In genomic region chr12:86462742-86463470, GRCm38 (mm10) we compare ENCODE assay signal across 28 mouse cellular contexts.
DNase-seq lines count a peak whose midpoint lies in the region; ATAC-seq and TF ChIP-seq lines count a peak whose summit lies in the region.
"Had no signal": no experiment of that assay in that cellular context is flagged by ENCODE, and none has a peak within 500 bp of the region (broad histone marks: within the 10 kb centered on the region; RNA-seq: fewer than 3 reads in every experiment).

No protein-coding gene starts in this region.

- DNase-seq in midbrain, embryonic 14.5 days = peak; percentile 10
- no peak for DNase-seq in midbrain, postnatal 0 days (ENCODE audit: low spot score)
- DNase-seq in ES-CJ7 (ENCODE audit: low read depth, low spot score) = peak; percentile 83
- peak; percentile 47 for DNase-seq in brain, adult 2 months (ENCODE audit: low read depth, low spot score)
- DNase-seq in kidney, adult 9 months = no peak
- DNase-seq: cerebellum, adult 11-12 months; cerebellum, adult 9-11 months; gastrocnemius, postnatal 25 days; heart, adult 11 months; kidney, adult 18-20 months; kidney, postnatal 10 days; layer of hippocampus, adult 9-11 months had no signal

- H3K4me2 ChIP-seq in midbrain, embryonic 14.5 days (ENCODE audit: low read length) = no peak overlapping the region
- no peak overlapping the region for H3K4me2 ChIP-seq in midbrain, postnatal 0 days (ENCODE audit: low read depth, low read length, poor library complexity, severe bottlenecking)
- H3K4me2 ChIP-seq in forebrain, embryonic 16.5 days (ENCODE audit: low read length) = no peak overlapping the region
- no peak overlapping the region for H3K4me2 ChIP-seq in kidney, embryonic 14.5 days (replicated peaks; ENCODE audit: low read depth, low read length)
- H3K4me2 ChIP-seq: embryonic facial prominence, embryonic 15.5 days; heart, embryonic 15.5 days; limb, embryonic 12.5 days; lung, embryonic 15.5 days; neural tube, embryonic 13.5 days had no signal

- no peaks in the 10 kb centered on the region for H3K4me1 ChIP-seq in midbrain, embryonic 14.5 days (ENCODE audit: control insufficient read depth, insufficient read depth, low read length)
- no peaks in the 10 kb centered on the region for H3K4me1 ChIP-seq in midbrain, postnatal 0 days (ENCODE audit: insufficient read depth, low read length)
- H3K4me1 ChIP-seq in forebrain, embryonic 16.5 days (replicated peaks; ENCODE audit: control insufficient read depth, insufficient read depth, low read length) = peaks cover 13% of the 10 kb centered on the region
- no peaks in the 10 kb centered on the region for H3K4me1 ChIP-seq in kidney, embryonic 14.5 days (ENCODE audit: control insufficient read depth, insufficient read depth, low read length)
- H3K4me1 ChIP-seq: embryonic facial prominence, embryonic 15.5 days; heart, embryonic 15.5 days; limb, embryonic 12.5 days; lung, embryonic 15.5 days; midbrain, embryonic 10.5 days; neural tube, embryonic 13.5 days had no signal

- H3K36me3 ChIP-seq in midbrain, embryonic 14.5 days (ENCODE audit: control insufficient read depth, insufficient read depth, low read length) = no peaks in the 10 kb centered on the region
- no peaks in the 10 kb centered on the region for H3K36me3 ChIP-seq in midbrain, postnatal 0 days (ENCODE audit: insufficient read depth, low read length)
- no peaks in the 10 kb centered on the region for H3K36me3 ChIP-seq in forebrain, embryonic 16.5 days (ENCODE audit: control insufficient read depth, insufficient read depth)
- no peaks in the 10 kb centered on the region for H3K36me3 ChIP-seq in kidney, embryonic 14.5 days (ENCODE audit: control insufficient read depth, insufficient read depth, low read length)
- H3K36me3 ChIP-seq: embryonic facial prominence, embryonic 15.5 days; G1E; heart, embryonic 10.5 days; heart, embryonic 15.5 days; limb, embryonic 12.5 days; lung, embryonic 15.5 days; midbrain, embryonic 10.5 days; neural tube, embryonic 13.5 days had no signal

- no peak overlapping the region for H3K9ac ChIP-seq in midbrain, embryonic 14.5 days (replicated peaks; ENCODE audit: low read length)
- H3K9ac ChIP-seq in midbrain, postnatal 0 days (replicated peaks; ENCODE audit: low read length, poor library complexity, severe bottlenecking) = no peak overlapping the region
- 0 out of 2 replicates have a peak overlapping the region, but pooled peaks have one; percentile 4 for H3K9ac ChIP-seq in forebrain, embryonic 16.5 days (replicated peaks; ENCODE audit: low read depth, low read length)
- no peak overlapping the region for H3K9ac ChIP-seq in kidney, embryonic 14.5 days (ENCODE audit: low read depth, low read length)
- H3K9ac ChIP-seq: embryonic facial prominence, embryonic 15.5 days; heart, embryonic 15.5 days; limb, embryonic 12.5 days; lung, embryonic 15.5 days; neural tube, embryonic 13.5 days had no signal

- WGBS in midbrain, embryonic 14.5 days = 64% methylated on average over 9 of the region's 9 CpGs
- 62% methylated on average over 9 of the region's 9 CpGs for WGBS in midbrain, postnatal 0 days
- WGBS in forebrain, embryonic 16.5 days = 19% methylated on average over 9 of the region's 9 CpGs
- 57% methylated on average over 9 of the region's 9 CpGs for WGBS in kidney, embryonic 14.5 days

- no peak overlapping the region for H3K27ac ChIP-seq in midbrain, embryonic 14.5 days (replicated peaks; ENCODE audit: low read depth, low read length)
- no peak overlapping the region for H3K27ac ChIP-seq in midbrain, postnatal 0 days (ENCODE audit: low read depth, low read length)
- H3K27ac ChIP-seq in forebrain, embryonic 16.5 days (ENCODE audit: low read length) = peak overlapping the region; percentile 58
- no peak overlapping the region for H3K27ac ChIP-seq in kidney, embryonic 14.5 days (ENCODE audit: low read depth, low read length)
- H3K27ac ChIP-seq: embryonic facial prominence, embryonic 15.5 days; heart, embryonic 10.5 days; heart, embryonic 15.5 days; limb, embryonic 12.5 days; lung, embryonic 15.5 days; midbrain, embryonic 10.5 days; neural tube, embryonic 13.5 days; stomach, postnatal 0 days had no signal

- H3K4me3 ChIP-seq in midbrain, embryonic 14.5 days (replicated peaks; ENCODE audit: low read depth, low read length) = no peak overlapping the region
- no peak overlapping the region for H3K4me3 ChIP-seq in midbrain, postnatal 0 days (ENCODE audit: low read depth, low read length)
- no peak overlapping the region for H3K4me3 ChIP-seq in forebrain, embryonic 16.5 days (replicated peaks; ENCODE audit: low read length)
- H3K4me3 ChIP-seq in kidney, embryonic 14.5 days (ENCODE audit: low read length) = no peak overlapping the region
- H3K4me3 ChIP-seq: embryonic facial prominence, embryonic 15.5 days; heart, embryonic 10.5 days; heart, embryonic 15.5 days; limb, embryonic 12.5 days; lung, embryonic 15.5 days; midbrain, embryonic 10.5 days; neural tube, embryonic 13.5 days had no signal

- no peaks in the 10 kb centered on the region for H3K27me3 ChIP-seq in midbrain, embryonic 14.5 days (ENCODE audit: control insufficient read depth, insufficient read depth, low read length)
- H3K27me3 ChIP-seq in midbrain, postnatal 0 days (ENCODE audit: insufficient read depth, low read length) = no peaks in the 10 kb centered on the region
- H3K27me3 ChIP-seq in forebrain, embryonic 16.5 days (replicated peaks; ENCODE audit: control insufficient read depth, insufficient read depth, low read length) = no peaks in the 10 kb centered on the region
- H3K27me3 ChIP-seq in kidney, embryonic 14.5 days (ENCODE audit: control insufficient read depth, insufficient read depth, low read length) = no peaks in the 10 kb centered on the region
- H3K27me3 ChIP-seq: embryonic facial prominence, embryonic 15.5 days; heart, embryonic 15.5 days; lung, embryonic 15.5 days; neural tube, embryonic 13.5 days had no signal

- TF ChIP-seq CTCF in midbrain, postnatal 0 days (IDR thresholded peaks at IDR 0.05) = no peak

- ATAC-seq in midbrain, embryonic 14.5 days (ENCODE audit: low FRiP score, low TSS enrichment) = no peak
- ATAC-seq in midbrain, postnatal 0 days (ENCODE audit: low FRiP score) = no peak
- peak; percentile 96 for ATAC-seq in forebrain, embryonic 16.5 days
- no peak for ATAC-seq in kidney, embryonic 14.5 days (ENCODE audit: low FRiP score, low TSS enrichment)
- no peak for ATAC-seq in monocyte, adult 5-6 weeks (replicated peaks; ENCODE audit: insufficient number of reproducible peaks, low FRiP score, low TSS enrichment, poor library complexity, severe bottlenecking)
- ATAC-seq: CD4-positive, CD25-positive, alpha-beta regulatory T cell, adult 4 months; hindbrain, embryonic 16.5 days; midbrain, embryonic 16.5 days; Patski had no signal

- no peaks in the 10 kb centered on the region for H3K9me3 ChIP-seq in midbrain, embryonic 14.5 days (ENCODE audit: control insufficient read depth, low read length)
- no peaks in the 10 kb centered on the region for H3K9me3 ChIP-seq in midbrain, postnatal 0 days (ENCODE audit: low read length)
- no peaks in the 10 kb centered on the region for H3K9me3 ChIP-seq in forebrain, embryonic 16.5 days (ENCODE audit: control insufficient read depth, low read length)
- H3K9me3 ChIP-seq in kidney, embryonic 14.5 days (ENCODE audit: control insufficient read depth, low read length) = no peaks in the 10 kb centered on the region
- H3K9me3 ChIP-seq: embryonic facial prominence, embryonic 15.5 days; G1E; heart, embryonic 15.5 days; lung, embryonic 15.5 days; neural tube, embryonic 13.5 days had no signal

Comparison
In these comparisons a context has a peak if more than half of its experiments do, and no peak if none do; other contexts are left out.
1. DNase-seq: peak in midbrain, embryonic 14.5 days (single experiment), ES-CJ7 (single experiment) and brain, adult 2 months (single experiment); none in midbrain, postnatal 0 days (single experiment) and kidney, adult 9 months (single experiment).